Mouse (Mus musculus): ENCODE data around the gene Scd1. TPM values are rescaled to one million over a fixed set of nuclear protein-coding genes. Genes with fewer than 3 reads are reported as not detected.
"Not testable (repeated sequence)": the region's sequence is repeated elsewhere in the genome, so short reads cannot be mapped to it uniquely, and the experiment has no call there.

Gene Scd1
- polyA plus RNA-seq, 1 experiment from 2014 or later, result 2.3 TPM

DNA sequence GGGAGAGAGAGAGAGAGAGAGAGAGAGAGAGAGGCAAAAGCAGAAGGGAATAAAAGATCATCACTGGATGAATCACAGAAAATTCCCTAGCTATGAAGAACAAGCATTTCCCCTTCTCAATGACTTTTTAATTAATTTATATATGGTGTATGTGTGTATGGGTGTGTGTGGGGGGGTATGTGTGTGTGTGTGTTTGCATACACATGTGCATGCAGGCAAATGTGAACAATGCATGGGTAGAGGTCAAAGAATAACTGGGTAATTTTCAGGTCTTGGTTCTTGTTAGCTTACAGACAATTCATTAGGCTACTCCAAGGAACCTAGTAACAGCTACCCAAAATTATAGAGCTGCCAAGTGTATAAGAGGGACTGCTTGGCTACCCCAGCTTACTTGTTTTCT is 28.6 kb downstream of the Scd1 start:
- Histone ChIP-seq H3K4me1 (replicated peaks; ENCODE audit: control insufficient read depth, insufficient read depth, low read length) (no peaks in the 10 kb centered on the region), H3K36me3 (ENCODE audit: control insufficient read depth, insufficient read depth, low read length) (no peaks in the 10 kb centered on the region), H3K9ac (ENCODE audit: low read length) (no peak overlapping the region), H3K4me3 (ENCODE audit: low read length) (no peak overlapping the region), H3K27ac (ENCODE audit: low read length) (no peak overlapping the region), H3K27me3 (ENCODE audit: control insufficient read depth, insufficient read depth, low read depth, low read length) (no peaks in the 10 kb centered on the region), H3K4me2 (ENCODE audit: low read depth, low read length) (no peak overlapping the region), H3K9me3 (ENCODE audit: control insufficient read depth, low read length) (no peaks in the 10 kb centered on the region)
- no peak for ATAC-seq (ENCODE audit: low read depth)

DNA sequence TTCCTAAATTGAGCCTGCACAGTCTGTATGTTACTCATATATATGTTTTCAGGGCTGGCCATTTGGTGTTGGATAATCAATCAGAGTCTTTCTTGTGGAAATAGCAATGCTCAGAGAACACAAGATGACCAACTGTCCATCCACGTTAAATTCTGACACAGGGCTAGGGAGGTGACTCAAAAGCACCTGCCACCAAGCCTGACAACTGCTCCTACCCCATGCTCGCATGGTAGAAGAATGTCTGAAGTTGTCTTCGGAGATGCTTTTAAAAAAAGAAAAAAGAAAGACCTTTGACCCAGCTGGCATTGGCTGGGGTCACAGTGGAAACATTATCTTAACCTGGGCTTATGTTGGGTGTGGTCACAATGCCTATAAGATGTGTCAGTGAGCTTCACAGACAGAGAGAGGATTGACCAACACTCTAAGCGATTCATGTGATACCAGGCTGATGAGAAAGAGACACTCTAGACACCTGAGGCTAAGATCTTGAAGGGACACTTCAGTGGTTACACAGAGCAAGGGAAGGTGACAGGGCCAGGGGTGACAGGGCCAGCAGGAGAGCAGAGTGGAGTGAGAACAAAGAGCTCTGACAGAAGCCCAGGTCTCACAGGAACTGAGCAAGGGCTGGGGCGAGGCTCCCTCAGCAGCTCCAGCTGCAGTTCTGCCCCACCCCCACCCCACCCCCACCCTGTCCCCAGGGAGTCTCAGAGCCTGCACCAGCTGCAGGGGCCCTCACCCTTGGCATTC is 29.9 kb downstream of the Scd1 start:
- no peaks in the 10 kb centered on the region for H3K4me1 ChIP-seq (replicated peaks; ENCODE audit: control insufficient read depth, insufficient read depth, low read length)
- H3K9me3 ChIP-seq (ENCODE audit: control insufficient read depth, low read length), result no peaks in the 10 kb centered on the region
- no peak overlapping the region for H3K9ac ChIP-seq (ENCODE audit: low read length)
- H3K36me3 ChIP-seq (ENCODE audit: control insufficient read depth, insufficient read depth, low read length), result no peaks in the 10 kb centered on the region
- H3K4me2 ChIP-seq (ENCODE audit: low read depth, low read length), result no peak overlapping the region
- H3K27ac ChIP-seq (ENCODE audit: low read length), result no peak overlapping the region
- WGBS, result 23% methylated on average over 5 of the region's 5 CpGs
- ATAC-seq (ENCODE audit: low read depth), result peak; percentile 72
- H3K4me3 ChIP-seq (ENCODE audit: low read length), result no peak overlapping the region
- H3K27me3 ChIP-seq (ENCODE audit: control insufficient read depth, insufficient read depth, low read depth, low read length), result no peaks in the 10 kb centered on the region

DNA sequence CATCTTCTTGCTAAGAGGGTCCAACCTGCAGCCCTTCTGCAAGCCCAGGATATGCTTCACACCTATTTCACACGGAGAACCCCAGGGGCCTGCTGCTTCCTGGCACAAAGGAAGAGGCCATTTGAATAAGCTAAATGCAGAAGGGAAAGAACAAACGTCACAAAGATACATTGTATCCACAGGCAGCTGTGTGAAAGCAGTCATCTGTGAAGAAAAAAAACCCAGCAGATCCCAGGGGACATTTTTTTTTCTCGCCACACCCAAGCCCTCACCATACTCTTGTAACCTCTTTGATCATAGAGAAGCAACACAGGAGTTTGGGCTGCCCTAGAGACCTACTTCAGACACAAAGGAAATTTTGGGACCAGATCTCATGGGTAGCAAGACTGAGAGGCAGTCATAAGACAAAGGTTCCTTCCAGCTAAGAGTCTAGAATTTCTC is 31.1 kb downstream of the Scd1 start:
- Histone ChIP-seq H3K4me1 (replicated peaks; ENCODE audit: control insufficient read depth, insufficient read depth, low read length) (no peaks in the 10 kb centered on the region), H3K9ac (ENCODE audit: low read length) (no peak overlapping the region), H3K36me3 (ENCODE audit: control insufficient read depth, insufficient read depth, low read length) (no peaks in the 10 kb centered on the region), H3K27me3 (ENCODE audit: control insufficient read depth, insufficient read depth, low read depth, low read length) (no peaks in the 10 kb centered on the region), H3K27ac (ENCODE audit: low read length) (no peak overlapping the region), H3K9me3 (ENCODE audit: control insufficient read depth, low read length) (no peaks in the 10 kb centered on the region), H3K4me2 (ENCODE audit: low read depth, low read length) (no peak overlapping the region), H3K4me3 (ENCODE audit: low read length) (no peak overlapping the region)
- 33% methylated on average over 3 of the region's 3 CpGs for WGBS
- ATAC-seq (ENCODE audit: low read depth), result no peak

DNA sequence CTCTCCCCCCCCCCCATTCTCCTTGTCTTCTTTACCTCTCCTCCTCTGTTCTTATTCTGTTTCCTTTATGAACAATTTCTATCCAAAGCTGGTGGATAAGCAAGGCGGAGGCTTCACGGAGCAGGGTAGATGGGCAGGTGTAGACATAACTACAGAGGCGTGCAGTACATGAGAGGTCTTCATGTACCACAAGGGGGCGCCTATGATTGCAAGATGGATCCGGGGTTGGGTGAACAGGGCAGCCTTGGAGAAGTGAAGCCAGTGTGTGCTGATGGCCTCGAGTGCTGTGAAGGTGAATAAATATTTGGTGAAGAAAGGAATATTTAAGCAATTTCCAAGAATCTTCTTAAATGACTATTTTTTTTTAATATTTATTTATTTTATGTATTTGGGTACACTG is 34.7 kb downstream of the Scd1 start:
- no peaks in the 10 kb centered on the region for H3K36me3 ChIP-seq (ENCODE audit: control insufficient read depth, insufficient read depth, low read length)
- peak; percentile 85 for ATAC-seq (ENCODE audit: low read depth)
- no peaks in the 10 kb centered on the region for H3K27me3 ChIP-seq (ENCODE audit: control insufficient read depth, insufficient read depth, low read depth, low read length)

DNA sequence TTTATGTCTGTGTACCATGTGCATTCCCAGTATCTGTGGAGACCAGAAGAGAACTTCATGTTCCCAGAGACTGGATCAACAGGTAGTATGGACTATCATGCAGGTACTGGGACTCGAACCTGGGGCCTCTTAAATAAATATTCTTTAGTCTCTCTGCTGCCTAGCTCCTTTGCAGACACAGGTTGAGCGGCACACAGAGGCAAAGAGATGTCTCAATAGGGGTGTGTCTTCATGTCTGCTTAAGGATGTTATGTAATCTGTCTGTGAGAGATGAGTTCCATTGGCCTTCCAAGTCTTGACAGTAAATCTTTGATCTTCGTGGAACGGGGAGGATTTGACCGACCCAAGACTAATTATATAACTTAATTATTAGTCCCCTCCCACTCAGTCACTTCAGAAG is 37.4 kb downstream of the Scd1 start:
- WGBS, result 60% methylated on average over 5 of the region's 5 CpGs
- H3K27ac ChIP-seq (ENCODE audit: low read length), result no peak overlapping the region
- no peaks in the 10 kb centered on the region for H3K9me3 ChIP-seq (ENCODE audit: control insufficient read depth, low read length)
- no peak for ATAC-seq (ENCODE audit: low read depth)
- H3K4me2 ChIP-seq (ENCODE audit: low read depth, low read length), result no peak overlapping the region
- H3K4me1 ChIP-seq (replicated peaks; ENCODE audit: control insufficient read depth, insufficient read depth, low read length), result no peaks in the 10 kb centered on the region
- no peak overlapping the region for H3K4me3 ChIP-seq (ENCODE audit: low read length)
- H3K27me3 ChIP-seq (ENCODE audit: control insufficient read depth, insufficient read depth, low read depth, low read length), result no peaks in the 10 kb centered on the region
- H3K9ac ChIP-seq (ENCODE audit: low read length), result no peak overlapping the region
- no peaks in the 10 kb centered on the region for H3K36me3 ChIP-seq (ENCODE audit: control insufficient read depth, insufficient read depth, low read length)

More for the DNA sequence above, 34.7 kb downstream of the Scd1 start:
- no peak overlapping the region for H3K9ac ChIP-seq (ENCODE audit: low read length)
- H3K4me2 ChIP-seq (ENCODE audit: low read depth, low read length), result no peak overlapping the region
- no peak overlapping the region for H3K27ac ChIP-seq (ENCODE audit: low read length)
- WGBS, result 18% methylated on average over 6 of the region's 6 CpGs
- H3K4me3 ChIP-seq (ENCODE audit: low read length), result no peak overlapping the region
- no peaks in the 10 kb centered on the region for H3K4me1 ChIP-seq (replicated peaks; ENCODE audit: control insufficient read depth, insufficient read depth, low read length)
- H3K9me3 ChIP-seq (ENCODE audit: control insufficient read depth, low read length), result no peaks in the 10 kb centered on the region

DNA sequence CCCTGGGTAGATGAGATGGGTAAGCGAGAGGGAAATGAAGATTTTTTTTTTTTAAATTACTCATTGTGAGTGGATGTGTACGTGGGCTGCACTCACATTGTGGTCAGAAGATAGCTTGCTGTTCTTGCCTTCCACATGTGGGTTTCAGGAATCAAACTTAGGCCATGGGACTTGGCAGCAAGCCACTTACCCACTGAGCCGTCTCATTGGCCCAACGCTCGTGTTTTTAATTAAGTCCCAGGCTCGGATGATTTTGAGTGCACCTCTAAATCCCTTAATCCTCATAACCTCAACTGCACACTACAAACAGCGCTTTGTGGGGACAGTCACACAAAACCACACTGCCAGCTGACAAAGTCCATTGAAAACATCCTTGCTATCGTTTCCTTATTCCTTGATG is 38.3 kb downstream of the Scd1 start:
- Histone ChIP-seq H3K27ac (ENCODE audit: low read length) (no peak overlapping the region), H3K4me2 (ENCODE audit: low read depth, low read length) (no peak overlapping the region), H3K36me3 (ENCODE audit: control insufficient read depth, insufficient read depth, low read length) (no peaks in the 10 kb centered on the region), H3K9ac (ENCODE audit: low read length) (no peak overlapping the region), H3K4me1 (replicated peaks; ENCODE audit: control insufficient read depth, insufficient read depth, low read length) (no peaks in the 10 kb centered on the region), H3K27me3 (ENCODE audit: control insufficient read depth, insufficient read depth, low read depth, low read length) (no peaks in the 10 kb centered on the region), H3K4me3 (ENCODE audit: low read length) (no peak overlapping the region), H3K9me3 (ENCODE audit: control insufficient read depth, low read length) (no peaks in the 10 kb centered on the region)
- WGBS, result 70% methylated on average over 8 of the region's 8 CpGs
- ATAC-seq (ENCODE audit: low read depth), result no peak

DNA sequence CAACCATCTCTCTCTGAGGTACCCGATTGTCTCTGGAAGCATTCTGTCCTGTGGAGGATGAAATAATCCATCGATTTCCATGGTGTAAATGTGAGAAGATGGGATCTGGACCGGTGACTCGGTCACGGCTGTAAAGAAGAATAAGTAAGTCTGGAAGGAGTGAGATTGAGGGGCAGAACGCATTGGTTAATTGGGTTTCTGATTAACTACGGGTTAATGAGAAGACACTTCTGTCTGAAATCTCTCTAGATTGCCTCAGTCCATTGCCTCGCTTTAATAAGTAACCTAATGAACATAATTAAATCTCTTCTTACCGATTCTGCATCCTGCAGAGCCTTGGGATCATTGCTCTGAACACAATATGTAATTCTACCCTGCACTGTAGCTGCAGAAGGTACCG is 40.6 kb downstream of the Scd1 start:
- WGBS, result 87% methylated on average over 10 of the region's 10 CpGs
- not testable (repeated sequence) for ATAC-seq (ENCODE audit: low read depth)

DNA sequence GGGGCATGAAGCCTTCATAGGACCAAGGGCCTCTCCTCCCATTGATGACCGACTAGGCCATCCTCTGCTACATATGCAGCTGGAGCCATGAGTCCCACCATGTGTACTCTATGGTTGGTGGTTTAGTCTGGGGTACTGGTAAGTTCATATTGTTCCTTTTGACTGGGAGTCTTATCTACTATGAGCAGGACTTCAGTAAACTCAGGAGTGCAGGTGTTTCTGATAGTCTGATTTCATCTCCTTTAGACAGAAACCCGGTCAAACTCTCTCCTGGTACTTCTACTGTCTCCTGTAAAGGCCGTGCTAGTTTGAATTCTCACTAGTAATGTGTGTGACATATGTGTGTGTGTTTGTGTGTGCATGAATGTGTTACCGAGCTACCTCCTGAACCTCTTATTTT is 41.9 kb downstream of the Scd1 start:
- H3K27me3 ChIP-seq (ENCODE audit: control insufficient read depth, insufficient read depth, low read depth, low read length), result no peaks in the 10 kb centered on the region
- 82% methylated on average over 4 of the region's 4 CpGs for WGBS
- H3K4me3 ChIP-seq (ENCODE audit: low read length), result no peak overlapping the region
- H3K9ac ChIP-seq (ENCODE audit: low read length), result no peak overlapping the region
- H3K4me1 ChIP-seq (replicated peaks; ENCODE audit: control insufficient read depth, insufficient read depth, low read length), result no peaks in the 10 kb centered on the region
- no peak overlapping the region for H3K27ac ChIP-seq (ENCODE audit: low read length)
- H3K36me3 ChIP-seq (ENCODE audit: control insufficient read depth, insufficient read depth, low read length), result no peaks in the 10 kb centered on the region
- no peak overlapping the region for H3K4me2 ChIP-seq (ENCODE audit: low read depth, low read length)
- H3K9me3 ChIP-seq (ENCODE audit: control insufficient read depth, low read length), result no peaks in the 10 kb centered on the region
- no peak for ATAC-seq (ENCODE audit: low read depth)

More for the DNA sequence above, 40.6 kb downstream of the Scd1 start:
- H3K4me1 ChIP-seq (replicated peaks; ENCODE audit: control insufficient read depth, insufficient read depth, low read length); H3K4me3 ChIP-seq (ENCODE audit: low read length); H3K27ac ChIP-seq (ENCODE audit: low read length); H3K9me3 ChIP-seq (ENCODE audit: control insufficient read depth, low read length); H3K4me2 ChIP-seq (ENCODE audit: low read depth, low read length); H3K9ac ChIP-seq (ENCODE audit: low read length); H3K36me3 ChIP-seq (ENCODE audit: control insufficient read depth, insufficient read depth, low read length); H3K27me3 ChIP-seq (ENCODE audit: control insufficient read depth, insufficient read depth, low read depth, low read length): not testable (repeated sequence)

DNA sequence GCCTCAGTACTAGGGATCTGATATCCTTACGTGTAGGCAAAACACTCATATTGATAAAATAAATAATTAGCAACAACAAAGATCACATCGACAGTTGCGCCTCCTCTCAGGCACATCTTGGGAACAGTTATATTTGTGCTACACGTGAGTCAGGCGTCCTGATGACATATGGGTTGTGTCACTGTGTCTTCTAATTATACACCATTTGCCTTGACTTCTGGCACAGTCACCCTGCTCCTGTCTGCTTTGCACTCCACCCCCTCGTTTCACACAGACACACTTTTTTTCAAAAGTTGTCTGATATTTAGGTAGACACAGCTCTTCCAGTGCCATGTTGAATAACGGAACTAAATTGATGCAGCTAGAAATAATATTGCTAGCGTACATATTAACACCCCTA is 43.6 kb downstream of the Scd1 start:
- no peak overlapping the region for H3K4me3 ChIP-seq (ENCODE audit: low read length)
- H3K4me2 ChIP-seq (ENCODE audit: low read depth, low read length), result no peak overlapping the region
- H3K9ac ChIP-seq (ENCODE audit: low read length), result no peak overlapping the region
- H3K9me3 ChIP-seq (ENCODE audit: control insufficient read depth, low read length), result no peaks in the 10 kb centered on the region
- no peaks in the 10 kb centered on the region for H3K36me3 ChIP-seq (ENCODE audit: control insufficient read depth, insufficient read depth, low read length)
- H3K4me1 ChIP-seq (replicated peaks; ENCODE audit: control insufficient read depth, insufficient read depth, low read length), result no peaks in the 10 kb centered on the region; the same call in 1 of the 2 replicates
- 65% methylated on average over 8 of the region's 8 CpGs for WGBS
- no peaks in the 10 kb centered on the region for H3K27me3 ChIP-seq (ENCODE audit: control insufficient read depth, insufficient read depth, low read depth, low read length)
- no peak overlapping the region for H3K27ac ChIP-seq (ENCODE audit: low read length)
- ATAC-seq (ENCODE audit: low read depth), result no peak
